Mouse (Mus musculus) liver, postnatal 0 days (tissue): ENCODE results near the gene Gcc1.

Source experiments
- CTCF ChIP-seq: sonication (generic); IDR thresholded peaks from 2 replicates; pipeline ENCODE4 v1.5.1; 2016; ENCODE audit warnings: antibody characterized with exemption, low read depth
- EP300 ChIP-seq: IDR thresholded peaks from 2 replicates; pipeline ENCODE4 v1.6.1; 2016; ENCODE audit warnings: antibody characterized with exemption, low read depth, mild to moderate bottlenecking

GRCm38 (mm10) chr6:28450481-28450880 is 22.3 kb upstream of the Gcc1 start:
- TF ChIP-seq CTCF, result no peak
- no peak for TF ChIP-seq EP300
